Mouse (Mus musculus): ENCODE measurements around the gene Itch. TPM values are rescaled to one million over a fixed set of nuclear protein-coding genes. Genes with fewer than 3 reads are reported as not detected.
"Not testable (repeated sequence)": the region's sequence is repeated elsewhere in the genome, so short reads cannot be mapped to it uniquely, and the experiment has no call there.

The Itch gene
- polyA plus RNA-seq, 1 experiment from 2014 or later: 55.6 TPM

GRCm38 (mm10) chr2:155099994-155100795 lies 33.1 kb upstream of the Itch start:
- Histone ChIP-seq H3K4me2 (ENCODE audit: low read depth, low read length) (no peak overlapping the region), H3K27me3 (ENCODE audit: control insufficient read depth, insufficient read depth, low read depth, low read length) (no peaks in the 10 kb centered on the region), H3K4me1 (replicated peaks; ENCODE audit: control insufficient read depth, insufficient read depth, low read length) (no peaks in the 10 kb centered on the region), H3K4me3 (ENCODE audit: low read length) (no peak overlapping the region), H3K9me3 (ENCODE audit: control insufficient read depth, low read length) (no peaks in the 10 kb centered on the region), H3K27ac (ENCODE audit: low read length) (no peak overlapping the region), H3K9ac (ENCODE audit: low read length) (no peak overlapping the region), H3K36me3 (ENCODE audit: control insufficient read depth, insufficient read depth, low read length) (no peaks in the 10 kb centered on the region)
- WGBS: 63% methylated on average over 14 of the region's 14 CpGs
- no peak for ATAC-seq (ENCODE audit: low read depth)

DNA sequence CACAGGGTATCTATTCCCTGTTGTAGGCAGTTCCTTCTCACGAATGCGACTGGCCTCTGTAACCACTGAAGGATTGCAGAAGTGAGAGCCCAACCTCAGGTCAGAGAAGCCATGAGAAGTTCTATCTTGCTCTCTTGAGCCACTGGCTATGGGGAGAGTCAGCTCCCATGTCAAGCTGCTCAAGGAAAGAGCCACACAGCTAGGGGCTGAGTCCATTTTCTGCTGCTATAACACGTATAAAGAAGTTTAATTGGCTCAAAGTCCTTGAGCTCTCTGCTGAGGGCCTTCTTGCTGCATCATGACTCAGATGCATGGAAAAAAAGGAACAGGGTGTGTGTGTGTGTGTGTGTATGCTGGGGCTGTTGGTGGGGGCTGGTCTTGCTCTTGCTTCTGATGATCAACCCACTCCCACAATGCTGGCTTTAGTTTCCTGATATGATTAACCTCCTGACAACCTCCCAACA lies 32.5 kb upstream of the Itch start:
- no peak for ATAC-seq (ENCODE audit: low read depth)
- H3K4me3 ChIP-seq (ENCODE audit: low read length): no peak overlapping the region
- no peak overlapping the region for H3K4me2 ChIP-seq (ENCODE audit: low read depth, low read length)
- H3K27me3 ChIP-seq (ENCODE audit: control insufficient read depth, insufficient read depth, low read depth, low read length): no peaks in the 10 kb centered on the region
- no peak overlapping the region for H3K27ac ChIP-seq (ENCODE audit: low read length)
- no peaks in the 10 kb centered on the region for H3K36me3 ChIP-seq (ENCODE audit: control insufficient read depth, insufficient read depth, low read length)
- 74% methylated on average over 3 of the region's 3 CpGs for WGBS
- no peaks in the 10 kb centered on the region for H3K4me1 ChIP-seq (replicated peaks; ENCODE audit: control insufficient read depth, insufficient read depth, low read length)
- H3K9me3 ChIP-seq (ENCODE audit: control insufficient read depth, low read length): no peaks in the 10 kb centered on the region
- H3K9ac ChIP-seq (ENCODE audit: low read length): no peak overlapping the region

GRCm38 (mm10) chr2:155101761-155102181 lies 31.5 kb upstream of the Itch start:
- 40% methylated on average over 6 of the region's 6 CpGs for WGBS

DNA sequence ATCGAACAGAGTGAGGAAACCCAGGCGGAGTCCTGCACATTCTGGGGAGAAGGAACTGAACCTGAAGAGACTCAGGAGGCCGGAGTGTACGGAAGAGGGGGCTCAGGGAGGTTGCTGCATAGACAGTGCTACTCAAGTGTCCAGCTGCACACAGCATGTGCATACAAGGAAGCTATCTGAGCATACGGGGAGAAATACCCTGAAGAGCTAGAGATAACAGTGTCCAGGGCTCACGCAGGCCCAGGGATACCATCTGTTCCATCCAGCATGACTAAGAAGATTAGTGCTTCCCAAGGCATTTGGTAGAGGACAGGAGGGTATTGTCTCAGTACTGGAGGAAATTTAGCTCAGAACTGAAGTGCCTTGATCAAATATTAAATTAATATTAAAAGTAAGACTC lies 29.7 kb upstream of the Itch start:
- Histone ChIP-seq H3K9ac (ENCODE audit: low read length) (no peak overlapping the region), H3K36me3 (ENCODE audit: control insufficient read depth, insufficient read depth, low read length) (no peaks in the 10 kb centered on the region), H3K4me3 (ENCODE audit: low read length) (no peak overlapping the region), H3K27ac (ENCODE audit: low read length) (no peak overlapping the region), H3K4me2 (ENCODE audit: low read depth, low read length) (no peak overlapping the region), H3K4me1 (replicated peaks; ENCODE audit: control insufficient read depth, insufficient read depth, low read length) (no peaks in the 10 kb centered on the region), H3K27me3 (ENCODE audit: control insufficient read depth, insufficient read depth, low read depth, low read length) (no peaks in the 10 kb centered on the region), H3K9me3 (ENCODE audit: control insufficient read depth, low read length) (no peaks in the 10 kb centered on the region)
- no peak for ATAC-seq (ENCODE audit: low read depth)
- WGBS: 72% methylated on average over 6 of the region's 6 CpGs

More at GRCm38 (mm10) chr2:155101761-155102181, 31.5 kb upstream of the Itch start:
- ATAC-seq (ENCODE audit: low read depth): no peak
- Histone ChIP-seq H3K4me2 (ENCODE audit: low read depth, low read length) (no peak overlapping the region), H3K4me1 (replicated peaks; ENCODE audit: control insufficient read depth, insufficient read depth, low read length) (no peaks in the 10 kb centered on the region), H3K4me3 (ENCODE audit: low read length) (no peak overlapping the region), H3K9me3 (ENCODE audit: control insufficient read depth, low read length) (no peaks in the 10 kb centered on the region), H3K27ac (ENCODE audit: low read length) (no peak overlapping the region), H3K9ac (ENCODE audit: low read length) (no peak overlapping the region), H3K27me3 (ENCODE audit: control insufficient read depth, insufficient read depth, low read depth, low read length) (no peaks in the 10 kb centered on the region), H3K36me3 (ENCODE audit: control insufficient read depth, insufficient read depth, low read length) (no peaks in the 10 kb centered on the region)

GRCm38 (mm10) chr2:155107276-155107675 lies 26.0 kb upstream of the Itch start:
- not testable (repeated sequence) for H3K27me3 ChIP-seq (ENCODE audit: control insufficient read depth, insufficient read depth, low read depth, low read length); H3K36me3 ChIP-seq (ENCODE audit: control insufficient read depth, insufficient read depth, low read length); H3K9me3 ChIP-seq (ENCODE audit: control insufficient read depth, low read length); H3K9ac ChIP-seq (ENCODE audit: low read length); ATAC-seq (ENCODE audit: low read depth); H3K27ac ChIP-seq (ENCODE audit: low read length); H3K4me2 ChIP-seq (ENCODE audit: low read depth, low read length); H3K4me3 ChIP-seq (ENCODE audit: low read length); H3K4me1 ChIP-seq (replicated peaks; ENCODE audit: control insufficient read depth, insufficient read depth, low read length)
- 77% methylated on average over 9 of the region's 9 CpGs for WGBS

GRCm38 (mm10) chr2:155115216-155115830 lies 18.0 kb upstream of the Itch start:
- Histone ChIP-seq H3K9ac (ENCODE audit: low read length) (no peak overlapping the region), H3K4me1 (replicated peaks; ENCODE audit: control insufficient read depth, insufficient read depth, low read length) (no peaks in the 10 kb centered on the region)
- WGBS: 53% methylated on average over 7 of the region's 7 CpGs

GRCm38 (mm10) chr2:155133977-155134860 lies 910 bp downstream of the Itch start:
- peak; percentile 11; the same call in 1 of the 2 replicates for ATAC-seq (ENCODE audit: low read depth)
- Histone ChIP-seq H3K27me3 (ENCODE audit: control insufficient read depth, insufficient read depth, low read depth, low read length) (no peaks in the 10 kb centered on the region), H3K4me2 (ENCODE audit: low read depth, low read length) (peak overlapping the region; percentile 53), H3K4me3 (ENCODE audit: low read length) (peak overlapping the region; percentile 86), H3K9me3 (ENCODE audit: control insufficient read depth, low read length) (no peaks in the 10 kb centered on the region), H3K36me3 (ENCODE audit: control insufficient read depth, insufficient read depth, low read length) (peaks cover 12% of the 10 kb centered on the region), H3K27ac (ENCODE audit: low read length) (peak overlapping the region; percentile 84), H3K9ac (ENCODE audit: low read length) (peak overlapping the region; percentile 97), H3K4me1 (replicated peaks; ENCODE audit: control insufficient read depth, insufficient read depth, low read length) (peaks cover 16% of the 10 kb centered on the region)
- under 1% methylated on average over 18 of the region's 18 CpGs for WGBS

More at GRCm38 (mm10) chr2:155115216-155115830, 18.0 kb upstream of the Itch start:
- no peak for ATAC-seq (ENCODE audit: low read depth)
- Histone ChIP-seq H3K27ac (ENCODE audit: low read length) (no peak overlapping the region), H3K9me3 (ENCODE audit: control insufficient read depth, low read length) (0 out of 2 replicates have a peak, but pooled peaks cover 2% of the 10 kb centered on the region), H3K36me3 (ENCODE audit: control insufficient read depth, insufficient read depth, low read length) (no peaks in the 10 kb centered on the region; the same call in 1 of the 2 replicates), H3K4me3 (ENCODE audit: low read length) (no peak overlapping the region), H3K4me2 (ENCODE audit: low read depth, low read length) (no peak overlapping the region), H3K27me3 (ENCODE audit: control insufficient read depth, insufficient read depth, low read depth, low read length) (no peaks in the 10 kb centered on the region)

DNA sequence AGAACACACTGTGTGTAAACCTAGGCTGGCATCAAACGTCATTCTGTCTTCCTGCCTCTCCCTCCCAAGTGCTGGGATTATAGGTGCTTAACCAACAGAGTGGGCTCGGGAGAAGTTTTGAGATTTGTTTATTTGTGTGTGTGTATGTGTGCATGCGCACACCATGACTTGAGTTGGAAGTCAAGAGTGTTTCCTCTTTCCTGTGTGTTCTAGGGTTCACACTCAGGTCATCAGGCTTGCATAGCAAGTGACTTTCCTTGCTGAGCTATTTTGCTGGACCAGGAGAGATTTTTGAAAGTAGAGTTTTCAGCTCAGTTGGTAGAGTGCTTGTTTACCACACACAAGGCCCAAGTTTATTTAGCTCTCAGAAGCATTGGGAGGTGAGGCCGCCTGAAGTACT lies 1.8 kb downstream of the Itch start:
- Histone ChIP-seq H3K9ac (ENCODE audit: low read length) (no peak overlapping the region), H3K4me3 (ENCODE audit: low read length) (peak overlapping the region; percentile 23; the same call in 1 of the 2 replicates), H3K9me3 (ENCODE audit: control insufficient read depth, low read length) (no peaks in the 10 kb centered on the region), H3K4me2 (ENCODE audit: low read depth, low read length) (peak overlapping the region; percentile 45), H3K27ac (ENCODE audit: low read length) (no peak overlapping the region), H3K27me3 (ENCODE audit: control insufficient read depth, insufficient read depth, low read depth, low read length) (no peaks in the 10 kb centered on the region), H3K4me1 (replicated peaks; ENCODE audit: control insufficient read depth, insufficient read depth, low read length) (peaks cover 16% of the 10 kb centered on the region), H3K36me3 (ENCODE audit: control insufficient read depth, insufficient read depth, low read length) (peaks cover 15% of the 10 kb centered on the region)
- 34% methylated on average over 4 of the region's 4 CpGs for WGBS
- no peak for ATAC-seq (ENCODE audit: low read depth)
